Mouse (Mus musculus): ENCODE results near the gene Cfap97d2.

DNA sequence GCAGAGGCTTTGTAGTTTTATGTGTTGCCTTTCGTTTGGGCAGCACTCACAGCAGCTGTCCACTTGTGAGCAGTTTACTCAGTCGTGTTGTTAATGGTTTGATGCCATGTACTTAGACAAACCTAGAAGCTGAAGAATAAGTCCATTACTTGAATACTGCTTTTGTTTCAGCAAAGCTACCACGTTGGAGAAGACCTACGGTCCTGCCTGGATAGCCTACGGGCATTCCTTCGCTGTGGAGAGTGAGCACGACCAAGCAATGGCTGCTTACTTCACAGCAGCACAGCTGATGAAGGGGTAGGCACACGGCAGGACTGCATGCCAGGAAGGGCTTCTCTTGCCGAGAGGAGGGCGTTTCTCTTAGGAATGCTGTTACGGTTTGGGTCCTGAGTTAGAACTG, 63.5 kb downstream of the Cfap97d2 start:
- TF ChIP-seq CTCF (IDR thresholded peaks at IDR 0.05; ENCODE audit: extremely low read depth, insufficient read length, insufficient replicate concordance, low read depth, low read length) (no peak), POLR2A (IDR thresholded peaks at IDR 0.05; ENCODE audit: low read depth, low read length) (no peak)
